Mouse (Mus musculus) left cerebral cortex, postnatal 14 days (tissue): ENCODE results near the gene Syk. TPM values are rescaled to one million over a fixed set of nuclear protein-coding genes. Genes with fewer than 3 reads are reported as not detected.

Source experiments
- DNase-seq, 2 experiments: peaks; one replicate each; pipeline ENCODE4 v3.0.0; 2021 to 2022; ENCODE audit warnings: low spot score in 2 of 2, mixed read lengths in 1 of 2
- intact Hi-C: fragments of 180-260 bp; cut with DNase I; formaldehyde crosslinking; loops from one replicate; pipeline ENCODE4 v1.15.1; 2025
- total RNA-seq, 2 experiments: library from RNA; stranded (reverse); gene quantifications; 2 replicates each; pipeline ENCODE4 v1.2.3; 2021

The Syk gene
- total RNA-seq, 2 experiments from 2014 or later, result 2.9 to 4.5 TPM

DNA sequence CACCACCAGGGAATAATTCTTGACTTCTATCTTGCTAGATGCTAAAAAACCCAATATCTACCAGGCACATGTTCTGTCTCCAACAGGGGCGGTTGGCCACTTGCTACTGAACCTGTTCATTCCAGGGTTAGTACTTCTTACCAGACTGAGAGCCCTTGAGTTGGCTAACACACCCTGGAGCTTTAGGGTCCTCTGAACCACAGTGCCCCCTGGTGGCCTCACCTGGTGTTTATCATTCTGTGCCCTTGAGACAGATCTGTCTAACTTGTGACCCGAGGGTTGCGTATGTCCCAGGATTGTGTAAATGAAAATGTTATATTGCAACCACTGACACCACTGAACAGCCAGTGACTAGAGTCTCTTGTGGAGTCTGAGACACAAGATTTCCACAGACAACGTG lies 41.1 kb downstream of the Syk start:
- DNase-seq, result peak; percentile 68 to 79
- intact Hi-C loops, result loop anchor here (2.0 to 10.0 kb wide), 3 partner anchors 87 to 371 kb away; no protein-coding TSS in a partner anchor

DNA sequence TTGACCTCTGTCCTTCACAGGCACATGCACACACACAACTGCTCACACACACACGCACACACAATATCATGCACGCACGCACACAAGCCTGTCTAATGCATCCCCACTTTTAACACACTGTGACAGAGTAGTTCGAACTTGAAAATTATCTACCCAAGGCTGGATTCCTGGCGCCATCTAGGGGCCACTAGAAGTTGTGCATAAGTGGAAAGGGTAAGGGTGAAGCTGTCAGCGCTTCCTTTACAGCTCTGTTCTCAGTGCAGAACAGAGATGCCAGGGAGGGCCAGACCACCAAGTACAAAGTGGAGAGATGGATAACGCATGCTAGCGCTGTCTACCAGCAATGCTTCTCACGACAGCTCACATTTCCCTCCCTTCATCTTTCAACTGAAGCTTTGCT lies 45.6 kb downstream of the Syk start:
- DNase-seq, result peak; percentile 50 to 72
- intact Hi-C loops, result loop anchor here (5.0 to 10.0 kb wide), 2 partner anchors 61 to 184 kb away; no protein-coding TSS in a partner anchor

DNA sequence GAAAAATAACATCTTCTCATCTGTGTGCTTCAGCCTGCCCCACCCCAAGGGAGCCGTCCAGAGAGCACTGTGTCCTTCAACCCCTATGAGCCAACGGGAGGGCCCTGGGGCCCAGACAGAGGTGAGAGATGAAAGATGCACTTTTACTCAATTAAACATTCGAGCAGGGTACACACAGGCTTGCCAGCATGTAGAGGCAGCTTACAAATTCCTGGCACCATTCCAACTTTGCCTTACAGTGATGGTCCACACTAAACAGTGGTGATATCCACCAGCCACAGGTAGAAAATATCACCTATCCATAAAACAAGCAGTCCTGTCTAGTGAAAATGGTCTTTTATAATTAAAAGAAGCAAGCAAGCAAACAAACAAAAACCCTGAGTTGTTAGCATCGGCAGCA lies 48.7 kb downstream of the Syk start:
- no peak for DNase-seq
- intact Hi-C loops, result loop anchor here (5.0 kb wide), 1 partner anchor 794 kb away; no protein-coding TSS in a partner anchor

DNA sequence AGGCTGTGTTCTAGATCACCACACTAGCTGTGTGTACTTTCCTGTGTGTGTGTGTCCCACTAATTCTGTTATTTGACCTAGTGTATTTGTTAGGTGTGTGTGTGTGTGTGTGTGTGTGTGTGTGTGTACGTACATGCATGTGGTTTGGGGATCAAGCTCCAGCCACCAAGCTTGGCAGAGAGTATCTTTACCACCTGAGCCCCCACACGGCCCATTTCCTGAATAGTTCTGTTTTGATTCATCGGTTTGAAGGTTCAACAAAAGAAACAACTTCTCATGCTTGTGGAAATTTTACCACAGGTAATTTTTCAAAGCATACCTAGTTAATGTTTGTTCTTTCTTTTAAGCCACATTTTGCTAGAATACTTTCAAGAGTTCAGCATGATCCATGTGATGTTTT lies 52.5 kb downstream of the Syk start:
- intact Hi-C loops, result no loop called here
- no peak for DNase-seq

DNA sequence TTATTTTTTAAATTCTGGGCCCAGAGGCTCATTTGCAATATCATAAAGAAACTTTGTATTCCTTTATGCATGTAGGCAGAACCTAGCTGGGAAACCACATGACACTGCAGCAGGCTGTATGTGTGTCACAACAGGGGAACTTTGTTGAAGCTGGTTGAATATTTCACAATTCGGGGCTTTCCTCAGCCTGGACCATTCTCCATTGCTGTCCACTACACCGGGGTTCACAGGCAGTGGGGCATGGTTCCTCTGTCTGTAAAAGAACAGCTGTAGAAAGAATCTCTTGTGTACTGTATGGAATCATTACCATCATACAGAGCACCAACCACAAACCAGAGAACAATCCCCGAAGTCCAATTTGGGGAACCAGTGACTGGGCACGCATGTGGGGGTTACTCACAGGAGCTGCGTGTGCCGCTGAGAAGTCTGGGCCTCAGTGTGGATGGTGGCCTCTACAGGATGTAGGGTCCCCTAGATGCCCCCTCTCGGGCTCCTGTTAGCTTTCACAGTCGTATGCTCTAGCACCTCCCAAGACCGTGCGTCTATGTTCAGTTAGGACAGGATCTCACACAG lies 53.3 kb downstream of the Syk start:
- intact Hi-C loops, result no loop called here
- DNase-seq, result no peak

DNA sequence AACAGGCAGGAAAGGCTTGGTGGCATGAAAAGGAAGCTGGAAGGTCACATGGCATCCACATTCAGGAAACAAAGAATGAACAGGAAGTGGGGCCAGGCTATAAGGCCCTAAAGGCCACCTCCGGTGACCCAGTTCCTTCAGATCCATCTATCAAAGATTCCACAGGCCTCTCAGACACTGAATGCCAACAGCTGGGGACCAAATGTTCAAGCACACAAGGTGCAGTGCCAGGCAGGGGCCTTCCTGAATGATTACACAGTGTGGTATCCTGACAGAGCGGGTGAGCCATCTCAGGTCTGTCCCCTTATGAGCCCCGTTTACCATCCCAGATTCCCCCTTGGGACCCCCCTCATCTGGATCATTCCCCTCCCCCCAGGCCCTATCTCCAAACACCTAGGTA lies 63.6 kb downstream of the Syk start:
- DNase-seq, result no peak
- intact Hi-C loops, result no loop called here

DNA sequence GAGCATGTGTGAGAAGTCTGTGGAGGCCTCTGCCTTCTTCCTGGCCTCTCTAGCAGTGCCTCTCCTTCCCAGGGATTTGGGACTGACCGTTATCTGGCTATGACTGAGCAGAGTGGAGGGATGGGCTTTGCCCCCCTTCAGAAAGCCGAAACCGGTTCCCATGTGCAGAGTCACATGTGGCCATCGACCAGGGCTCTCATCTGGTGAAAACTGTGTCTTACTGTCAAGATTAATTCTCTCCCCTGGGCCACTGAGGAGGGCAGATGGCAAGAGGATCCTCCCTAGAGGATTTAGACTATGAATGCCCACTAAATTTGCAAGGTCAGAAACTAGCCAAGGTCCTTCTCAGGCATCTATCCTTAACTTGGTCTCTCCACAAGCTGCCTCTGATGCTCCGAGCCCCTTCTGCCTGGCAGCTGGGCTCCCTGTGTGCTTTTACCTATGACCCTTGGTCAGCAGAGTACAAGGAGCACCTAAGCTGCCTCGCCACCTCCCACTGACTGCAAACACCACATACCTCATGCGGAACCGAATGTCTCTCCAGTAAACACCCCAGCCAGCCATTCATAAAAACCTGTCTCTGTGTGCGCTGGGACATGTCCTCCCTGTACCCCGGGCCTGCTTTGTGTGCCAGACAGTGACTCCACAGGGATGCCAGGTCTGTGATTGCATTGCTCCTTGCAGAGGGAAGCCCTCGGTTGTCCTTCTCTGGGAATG lies 65.2 kb downstream of the Syk start:
- DNase-seq, result no peak
- intact Hi-C loops, result no loop called here

DNA sequence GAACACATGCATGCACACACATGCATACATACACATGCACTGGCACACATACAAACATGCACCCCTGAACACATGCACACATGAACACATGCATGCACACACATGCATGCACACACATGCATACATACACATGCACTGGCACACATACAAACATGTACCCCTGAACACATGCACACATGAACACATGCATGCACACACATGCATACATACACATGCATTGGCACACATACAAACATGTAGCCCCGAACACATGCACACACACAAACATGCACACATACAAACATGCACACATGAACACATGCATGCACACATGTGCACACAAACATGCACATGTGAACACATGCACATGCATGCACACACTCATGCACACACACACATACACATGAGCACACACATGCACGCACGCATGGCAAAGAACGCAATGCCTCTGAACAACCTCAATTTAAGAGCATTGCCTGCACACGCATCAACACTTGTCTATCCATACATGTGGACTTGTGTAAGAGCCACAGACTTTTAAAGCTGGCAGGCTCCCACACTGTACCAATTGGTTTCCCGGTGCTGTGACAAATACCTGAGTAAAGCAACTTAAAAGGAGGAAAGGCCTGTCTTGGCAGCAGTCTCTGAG lies 66.9 kb downstream of the Syk start:
- intact Hi-C loops, result loop anchor here (2.0 to 10.0 kb wide), 3 partner anchors 333 to 705 kb away; no protein-coding TSS in a partner anchor
- no peak for DNase-seq

DNA sequence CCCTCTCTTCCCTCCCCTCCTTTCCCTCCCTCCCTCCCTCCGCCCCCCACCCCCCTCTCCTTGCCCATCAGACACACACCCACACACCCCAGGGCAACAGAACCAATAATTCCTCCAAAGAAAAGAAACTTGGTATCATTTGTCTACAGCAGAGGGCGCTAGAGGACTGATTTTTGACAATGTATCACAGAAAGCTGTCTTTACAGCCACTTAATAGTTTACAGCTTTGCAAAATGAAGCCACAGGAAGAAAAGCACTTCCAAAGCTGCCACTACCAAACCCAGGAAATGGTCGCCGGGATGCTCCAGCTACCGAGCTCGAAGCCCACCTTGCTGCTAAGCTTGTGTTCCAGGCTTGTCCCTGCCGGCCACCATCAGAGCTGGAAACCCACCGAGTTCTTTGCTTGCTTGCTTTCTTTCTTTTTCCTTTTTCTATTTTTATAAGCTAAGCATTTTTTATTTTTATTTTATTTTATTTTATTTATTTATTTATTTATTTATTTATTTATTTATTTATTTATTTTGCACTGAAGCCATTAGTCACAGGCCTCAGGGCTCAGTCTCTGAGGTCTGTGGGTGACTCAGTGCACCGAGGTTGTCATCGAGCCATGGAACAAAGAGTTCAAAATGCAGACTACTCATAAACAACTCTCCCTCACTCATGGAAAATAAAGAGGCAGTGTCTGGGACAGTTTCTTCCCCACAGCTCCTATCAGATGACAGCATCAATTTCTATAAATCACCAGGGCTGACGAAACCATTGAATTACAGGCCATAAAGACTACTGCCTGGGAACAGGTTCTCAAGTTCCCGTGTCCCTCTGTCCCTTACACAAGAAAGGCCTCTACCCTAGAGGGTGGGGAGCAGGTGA lies 68.6 kb downstream of the Syk start:
- intact Hi-C loops, result loop anchor here (2.0 to 10.0 kb wide), 3 partner anchors 331 to 703 kb away; no protein-coding TSS in a partner anchor

DNA sequence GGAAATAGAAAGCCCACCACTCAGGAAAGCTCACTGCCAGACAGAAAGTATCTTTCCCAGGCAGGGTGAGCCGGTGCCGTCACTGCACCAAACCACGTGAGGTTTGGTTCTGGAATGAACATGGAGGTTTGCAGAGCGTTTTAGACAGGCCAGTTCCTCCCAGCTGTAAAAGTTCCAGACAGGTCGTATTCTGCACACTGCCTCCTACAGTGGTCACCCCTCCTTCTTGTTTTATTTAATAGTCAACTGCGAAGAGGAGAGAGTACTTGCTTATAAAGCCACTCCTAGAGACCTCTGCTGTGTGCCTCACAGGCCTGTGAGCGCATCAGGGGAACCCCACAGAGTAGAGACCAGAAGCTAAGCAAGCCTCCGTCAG lies 69.3 kb downstream of the Syk start:
- intact Hi-C loops, result loop anchor here (10.0 kb wide), 1 partner anchor 703 kb away; no protein-coding TSS in a partner anchor

More for the DNA sequence above, 68.6 kb downstream of the Syk start:
- DNase-seq, result peak; percentile 80 to 81

DNA sequence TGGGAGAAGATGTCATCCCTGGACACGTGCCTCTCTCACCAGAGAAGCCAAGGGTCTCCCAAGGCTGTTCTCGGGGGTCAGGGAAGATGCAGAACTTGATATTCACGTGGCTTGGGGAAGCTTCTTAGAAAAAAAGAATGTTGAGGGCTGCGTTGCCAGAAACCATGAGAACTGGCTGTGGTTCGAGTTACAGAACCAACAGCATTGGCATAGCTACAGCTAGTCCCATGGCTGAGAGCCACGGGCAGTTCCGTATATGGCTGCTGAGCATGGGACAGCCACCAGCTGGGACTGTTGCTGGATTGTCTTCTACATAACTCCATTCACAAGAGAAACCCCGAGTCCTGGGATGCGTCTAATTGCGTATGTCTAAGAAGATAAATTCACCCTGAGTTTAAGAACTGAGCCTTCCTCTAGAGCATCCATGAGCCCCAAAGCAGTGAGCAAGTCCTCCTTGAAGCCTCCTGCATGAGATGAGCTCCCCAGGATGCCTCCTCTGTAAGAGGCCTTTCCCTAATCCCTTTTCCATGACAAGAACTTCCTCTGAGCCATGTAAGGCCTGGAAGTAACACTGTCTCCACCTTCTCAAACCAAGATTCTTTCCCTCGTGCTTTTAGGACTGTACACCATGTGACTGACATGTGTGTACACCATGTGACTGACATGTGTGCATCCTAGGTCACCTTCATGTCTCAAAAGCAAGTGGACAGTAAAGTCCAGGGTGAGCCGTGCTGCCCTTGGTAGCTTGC lies 71.3 kb downstream of the Syk start:
- intact Hi-C loops, result loop anchor here (10.0 kb wide), 1 partner anchor 701 kb away; no protein-coding TSS in a partner anchor
- no peak for DNase-seq

More for the DNA sequence above, 69.3 kb downstream of the Syk start:
- no peak for DNase-seq

DNA sequence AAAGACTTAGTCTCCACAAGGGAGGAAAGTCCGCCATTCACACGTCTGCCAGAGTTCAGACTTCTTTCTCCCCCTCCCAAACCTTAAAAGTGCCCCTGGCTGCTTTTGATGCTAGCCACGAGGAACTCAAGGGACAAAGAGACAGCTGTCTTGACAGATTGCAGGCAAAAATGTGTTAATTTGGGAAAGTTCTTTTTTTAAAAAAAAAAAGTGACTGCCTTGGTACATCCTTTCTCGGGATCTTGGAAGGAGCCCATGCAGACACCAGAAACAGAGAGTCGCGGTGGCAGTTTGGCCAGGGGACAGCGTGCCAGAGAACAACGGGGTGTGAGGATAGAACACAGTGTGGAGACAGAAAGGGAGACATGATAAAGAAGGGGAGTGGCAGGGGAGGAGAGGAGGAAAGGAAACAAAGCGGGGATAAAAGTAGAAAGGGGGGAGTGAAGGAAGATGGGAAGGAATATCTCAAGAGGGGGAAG lies 71.9 kb downstream of the Syk start:
- intact Hi-C loops, result loop anchor here (5.0 to 10.0 kb wide), 2 partner anchors 57 to 700 kb away; no protein-coding TSS in a partner anchor

DNA sequence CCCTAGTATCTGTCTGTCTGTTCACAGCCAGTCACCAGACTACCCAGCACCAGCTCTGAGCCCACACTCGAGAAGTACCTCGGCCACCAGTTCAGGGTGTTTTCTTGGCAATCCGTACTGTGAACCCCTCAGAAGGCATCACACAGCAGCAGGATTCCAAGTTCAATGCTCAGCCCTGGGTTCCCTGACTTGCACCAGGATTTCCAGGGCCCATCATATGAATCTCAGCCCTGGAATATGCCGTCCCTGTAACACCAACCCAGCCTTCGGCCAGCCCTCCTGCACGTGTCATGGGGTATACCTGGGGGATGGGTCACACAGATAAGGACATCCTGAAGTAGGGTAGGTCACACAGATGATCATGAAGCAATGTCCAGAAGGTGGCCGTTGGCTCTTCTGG lies 75.0 kb downstream of the Syk start:
- intact Hi-C loops, result loop anchor here (2.0 to 10.0 kb wide), 4 partner anchors 54 to 697 kb away; no protein-coding TSS in a partner anchor
- DNase-seq, result no peak

More for the DNA sequence above, 71.9 kb downstream of the Syk start:
- DNase-seq, result no peak

DNA sequence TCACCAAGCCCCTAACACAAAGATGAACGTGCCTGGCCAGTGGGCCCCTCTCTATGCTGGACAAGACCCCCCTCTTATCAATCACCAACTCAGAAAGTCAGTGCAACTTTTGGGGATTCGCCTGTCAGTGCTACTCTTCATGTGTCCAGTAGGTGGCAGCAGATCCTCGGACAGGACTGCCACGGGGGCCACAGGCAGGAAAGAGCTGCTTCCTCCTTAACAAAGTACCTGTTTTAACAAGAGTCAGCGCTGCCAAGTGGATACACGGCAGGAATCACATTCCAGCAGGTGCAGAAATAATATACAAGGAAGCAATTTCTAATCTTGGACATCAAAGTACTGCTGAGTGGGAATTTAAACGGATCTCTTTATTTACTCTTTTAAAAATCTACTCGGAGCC lies 75.5 kb downstream of the Syk start:
- DNase-seq, result peak; percentile 57 to 72
- intact Hi-C loops, result loop anchor here (2.0 to 10.0 kb wide), 4 partner anchors 54 to 696 kb away; no protein-coding TSS in a partner anchor

DNA sequence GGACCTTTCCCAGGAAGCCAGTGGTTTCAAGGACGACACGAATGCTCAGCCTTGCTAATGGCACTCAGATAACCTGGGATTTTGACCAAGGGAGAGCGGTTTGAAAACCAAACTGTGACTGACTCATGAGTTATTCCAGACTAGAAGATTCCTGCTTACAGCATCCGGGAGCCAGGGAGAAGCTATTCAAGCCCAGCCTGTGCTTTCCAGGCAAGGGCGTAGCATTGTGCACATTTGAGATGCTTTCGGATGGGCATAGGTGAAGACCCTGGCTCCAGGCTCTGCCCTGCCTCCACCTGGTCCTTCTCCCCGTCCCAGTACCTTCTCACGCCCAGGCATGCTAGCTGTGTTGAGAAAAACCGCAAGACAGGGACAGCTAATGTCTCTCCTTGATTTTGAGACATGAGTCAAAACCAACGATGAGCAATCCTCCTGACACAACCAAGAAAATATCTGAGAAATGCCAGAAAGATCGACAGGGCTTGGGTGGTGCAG lies 76.2 kb downstream of the Syk start:
- no peak for DNase-seq
- intact Hi-C loops, result loop anchor here (2.0 to 10.0 kb wide), 4 partner anchors 53 to 696 kb away; no protein-coding TSS in a partner anchor

DNA sequence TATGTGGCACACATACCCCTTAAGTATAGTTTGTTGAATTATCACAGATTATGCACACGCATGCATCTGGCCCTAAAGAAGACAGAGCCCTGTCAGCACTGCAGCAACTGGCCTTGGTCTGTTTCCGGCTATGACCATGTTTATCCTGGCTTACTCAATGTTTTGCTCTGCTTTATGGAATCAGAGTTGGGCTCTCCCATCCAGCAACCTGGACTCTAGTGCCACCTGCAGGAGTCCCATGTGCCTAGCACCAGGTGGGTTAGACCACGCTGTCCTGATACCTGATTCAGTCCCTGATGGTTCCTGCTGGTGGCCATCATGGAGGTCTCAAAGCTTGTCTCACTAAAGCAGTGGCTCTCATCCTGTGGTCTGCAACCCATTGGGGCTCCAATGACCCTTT lies 86.9 kb downstream of the Syk start:
- no peak for DNase-seq
- intact Hi-C loops, result no loop called here

DNA sequence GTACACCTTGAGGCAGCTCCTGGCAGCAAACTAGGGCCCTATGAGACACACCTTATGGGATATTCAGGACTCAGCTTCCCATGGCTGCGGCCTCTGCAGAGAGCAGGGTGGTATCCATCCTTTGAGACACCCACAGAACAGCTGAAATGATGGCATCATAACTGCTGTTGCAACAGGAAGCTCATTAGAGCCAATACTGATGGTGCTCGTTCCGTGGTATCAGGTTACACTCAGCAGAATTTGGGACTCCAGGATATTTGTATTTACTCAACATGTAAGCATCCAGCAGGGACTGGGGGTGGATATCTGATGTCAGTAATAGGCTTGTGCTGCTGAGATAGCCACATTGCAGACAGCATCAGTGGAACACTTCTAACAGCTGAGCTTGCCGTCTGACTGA lies 90.3 kb downstream of the Syk start:
- no peak for DNase-seq
- intact Hi-C loops, result no loop called here

DNA sequence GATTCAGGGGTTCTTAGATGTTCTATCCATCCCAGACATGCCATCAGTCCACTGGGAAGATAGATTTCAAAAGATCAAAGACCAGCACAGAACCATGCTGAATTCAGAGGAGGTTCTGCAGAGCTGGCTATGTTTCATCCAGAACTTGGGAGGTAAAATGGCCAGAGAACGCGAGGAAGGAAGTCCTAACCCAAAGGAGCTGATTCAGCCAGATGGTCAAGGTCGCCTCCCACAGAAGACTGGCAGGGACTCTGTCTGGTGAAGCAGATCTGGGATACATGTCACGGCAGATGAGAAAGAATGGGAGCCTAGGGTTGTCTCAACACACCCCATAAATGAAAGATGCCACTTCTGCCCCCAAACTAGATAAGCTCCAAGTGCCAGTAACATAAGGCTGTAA lies 90.9 kb downstream of the Syk start:
- intact Hi-C loops, result no loop called here
- no peak for DNase-seq
